Mouse (Mus musculus): ENCODE measurements around the gene Rtn3. TPM values are rescaled to one million over a fixed set of nuclear protein-coding genes. Genes with fewer than 3 reads are reported as not detected.

Gene Rtn3
- polyA plus RNA-seq, 1 experiment from 2014 or later, result 383 TPM

DNA sequence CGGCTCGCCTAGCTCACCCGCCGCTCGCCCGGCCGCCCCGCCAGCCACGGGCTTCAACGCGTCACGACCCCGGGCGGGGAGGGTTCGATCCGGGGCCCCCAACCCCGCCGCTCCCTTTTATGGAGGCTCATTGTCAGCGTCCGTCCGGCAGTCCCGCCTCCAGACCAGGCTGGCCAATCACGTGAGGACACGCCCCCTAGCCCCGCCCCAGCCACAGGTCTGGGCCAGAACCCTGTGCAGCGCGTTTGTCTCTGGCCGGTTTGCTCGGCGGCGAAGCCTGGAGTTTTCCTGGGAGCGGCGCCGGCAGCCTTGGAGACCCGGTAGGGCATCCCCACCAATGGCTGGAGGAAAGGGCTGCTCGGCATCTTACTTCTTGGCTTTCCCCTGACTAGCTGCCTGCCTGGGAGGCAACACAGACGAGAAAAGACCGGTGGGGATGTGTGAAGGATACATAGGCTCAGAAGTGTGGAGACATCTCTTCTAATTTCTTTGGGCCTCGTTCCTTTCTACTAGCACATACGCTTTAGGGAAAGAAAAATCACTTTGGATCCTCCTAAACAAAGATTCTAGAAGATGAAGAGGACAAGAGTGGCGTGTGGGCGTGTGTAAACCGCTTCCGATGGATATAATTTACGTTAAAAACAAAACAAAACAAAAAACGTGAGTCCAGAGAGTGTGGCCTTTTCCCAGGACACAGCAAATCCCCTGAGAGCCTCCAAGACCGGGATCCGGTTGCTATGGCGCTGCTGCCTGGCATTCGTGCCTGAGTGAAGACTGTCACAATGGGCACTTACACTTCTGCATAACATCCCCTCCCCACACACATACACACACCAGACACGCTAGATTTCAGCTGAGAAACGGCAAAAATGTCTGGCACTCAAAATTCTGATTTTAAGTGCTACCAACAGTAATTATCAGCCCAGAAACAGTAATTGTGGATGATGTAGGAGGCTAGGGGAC is 99.9 kb downstream of the Rtn3 start, which contains the start of gene Spindoc:
Spindoc (minus strand) TSS at position 92 of the 963 bp plus-strand sequence.
- peak within 1 kb of the TSS; percentile 80 for H3K4me2 ChIP-seq
- H3K9ac ChIP-seq, result peak within 1 kb of the TSS; percentile 92
- H3K4me1 ChIP-seq, result peaks cover 46% of the 10 kb centered on the region
- no peaks in the 10 kb centered on the region for H3K9me3 ChIP-seq
- ATAC-seq (ENCODE audit: low FRiP score), result peak; percentile 100
- peaks cover 11% of the 10 kb centered on the region for H3K36me3 ChIP-seq (replicated peaks)
- H3K27ac ChIP-seq, result peak within 1 kb of the TSS; percentile 97
- peak within 1 kb of the TSS; percentile 88 for H3K4me3 ChIP-seq (replicated peaks)
- under 1% methylated on average over 52 of the region's 52 CpGs for WGBS
- no peaks in the 10 kb centered on the region for H3K27me3 ChIP-seq

GRCm38 (mm10) chr19:7382248-7382902 is 100.7 kb downstream of the Rtn3 start:
- H3K4me2 ChIP-seq, result peak overlapping the region; percentile 80
- peak overlapping the region; percentile 97 for H3K27ac ChIP-seq
- 1% methylated on average over 52 of the region's 60 CpGs for WGBS
- peak overlapping the region; percentile 92 for H3K9ac ChIP-seq
- no peaks in the 10 kb centered on the region for H3K9me3 ChIP-seq
- H3K27me3 ChIP-seq, result no peaks in the 10 kb centered on the region
- peaks cover 11% of the 10 kb centered on the region for H3K36me3 ChIP-seq (replicated peaks)
- peak overlapping the region; percentile 88 for H3K4me3 ChIP-seq (replicated peaks)
- ATAC-seq (ENCODE audit: low FRiP score), result peak; percentile 54
- peaks cover 46% of the 10 kb centered on the region for H3K4me1 ChIP-seq

DNA sequence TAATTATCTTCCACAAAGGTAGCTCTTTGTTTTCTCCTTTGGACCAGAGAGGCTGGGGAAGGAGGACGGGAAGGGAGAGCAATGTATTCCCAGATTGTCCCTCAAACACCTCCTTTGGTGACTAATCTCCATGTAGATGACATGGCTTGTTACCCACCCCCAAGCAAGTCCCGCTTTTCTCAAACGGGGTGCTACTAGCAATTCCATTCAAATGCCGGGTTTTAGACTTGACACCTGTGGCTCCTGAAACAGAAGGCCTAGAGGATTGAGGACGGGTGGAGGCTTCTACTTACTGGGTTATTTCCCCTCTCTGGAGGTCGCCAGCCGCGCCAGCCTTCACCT is 101.2 kb downstream of the Rtn3 start:
- peaks cover 12% of the 10 kb centered on the region for H3K36me3 ChIP-seq (replicated peaks)
- ATAC-seq (ENCODE audit: low FRiP score), result no peak

GRCm38 (mm10) chr19:7377639-7378038 is 105.4 kb downstream of the Rtn3 start:
- peaks cover 54% of the 10 kb centered on the region for H3K36me3 ChIP-seq (replicated peaks)
- H3K4me2 ChIP-seq, result no peak overlapping the region
- no peak overlapping the region for H3K9ac ChIP-seq
- 90% methylated on average over 2 of the region's 2 CpGs for WGBS
- H3K9me3 ChIP-seq, result no peaks in the 10 kb centered on the region
- peaks cover 27% of the 10 kb centered on the region for H3K4me1 ChIP-seq
- ATAC-seq (ENCODE audit: low FRiP score), result no peak
- H3K27ac ChIP-seq, result no peak overlapping the region
- H3K27me3 ChIP-seq, result no peaks in the 10 kb centered on the region
- H3K4me3 ChIP-seq (replicated peaks), result no peak overlapping the region

More for the DNA sequence above, 101.2 kb downstream of the Rtn3 start:
- peak overlapping the region; percentile 88 for H3K4me3 ChIP-seq (replicated peaks)
- peak overlapping the region; percentile 92 for H3K9ac ChIP-seq
- H3K9me3 ChIP-seq, result no peaks in the 10 kb centered on the region
- H3K4me1 ChIP-seq, result peaks cover 46% of the 10 kb centered on the region
- H3K27ac ChIP-seq, result peak overlapping the region; percentile 97
- H3K4me2 ChIP-seq, result peak overlapping the region; percentile 80
- WGBS, result 2% methylated on average over 8 of the region's 8 CpGs
- no peaks in the 10 kb centered on the region for H3K27me3 ChIP-seq

Small RNA genes lying within 50 kb of the gene (microRNA-seq; reads per million reads assigned to microRNA genes)
- 3.2 reads per million, percentile 8 among the genes with 10 or more reads in this experiment for gene Mir6991

Other genes starting within 250 kb of the Rtn3 start
- 90.0 and 92.2 TPM in 2 replicates for gene Naa40, start 242.1 kb downstream of the Rtn3 start, polyA plus RNA-seq (2016; fragmentation: Nextera tagmentation; extraction: Ambion mirVana)
- gene Rcor2, start 216.0 kb downstream of the Rtn3 start, polyA plus RNA-seq (2016; fragmentation: Nextera tagmentation; extraction: Ambion mirVana), result 88.6 and 89.4 TPM in 2 replicates
- 47.6 and 53.5 TPM in 2 replicates for gene Mark2, start 141.4 kb downstream of the Rtn3 start, polyA plus RNA-seq (2016; fragmentation: Nextera tagmentation; extraction: Ambion mirVana)
- 41.9 and 42.4 TPM in 2 replicates for gene Spindoc, start 100.3 kb downstream of the Rtn3 start, polyA plus RNA-seq (2016; fragmentation: Nextera tagmentation; extraction: Ambion mirVana)
- 16.3 and 18.6 TPM in 2 replicates for gene 2700081O15Rik, start 65.7 kb downstream of the Rtn3 start, polyA plus RNA-seq (2016; fragmentation: Nextera tagmentation; extraction: Ambion mirVana)
- gene Atl3, start 10.8 kb upstream of the Rtn3 start, polyA plus RNA-seq (2016; fragmentation: Nextera tagmentation; extraction: Ambion mirVana), result 8.4 and 9.2 TPM in 2 replicates
- gene Pla2g16, start 74.2 kb upstream of the Rtn3 start, polyA plus RNA-seq (2016; fragmentation: Nextera tagmentation; extraction: Ambion mirVana), result 4.4 and 5.0 TPM in 2 replicates
- 0.08 and 0.10 TPM in 2 replicates for gene Lgals12, start 123.9 kb upstream of the Rtn3 start, polyA plus RNA-seq (2016; fragmentation: Nextera tagmentation; extraction: Ambion mirVana)
- not detected in 2 replicates for gene Hrasls5, start 129.3 kb upstream of the Rtn3 start, polyA plus RNA-seq (2016; fragmentation: Nextera tagmentation; extraction: Ambion mirVana)
- gene Slc22a19, start 228.0 kb upstream of the Rtn3 start, polyA plus RNA-seq (2016; fragmentation: Nextera tagmentation; extraction: Ambion mirVana), result not detected in 2 replicates